Mouse (Mus musculus) liver, adult 2 months (tissue): ENCODE data around the gene Pcsk6. TPM values are rescaled to one million over a fixed set of nuclear protein-coding genes. Genes with fewer than 3 reads are reported as not detected.

Source experiments
- DNase-seq: peaks from one replicate; pipeline ENCODE4 v3.0.0-alpha.2; 2011; ENCODE audit warnings: low read depth, low spot score; ENCODE audit errors: extremely low read depth
- H3K27ac ChIP-seq: fragments of 200-500 bp; replicated peaks from 2 replicates; pipeline ENCODE4 v1.5.1; 2012; ENCODE audit warnings: low read depth, mild to moderate bottlenecking, control low read depth, inconsistent platforms, low read length; ENCODE audit not compliant: insufficient read depth
- H3K27me3 ChIP-seq: fragments of 200-500 bp; 2 replicates; pipeline ENCODE4 v1.6.1; 2012; ENCODE audit warnings: mild to moderate bottlenecking, moderate library complexity, low read length, inconsistent platforms; ENCODE audit not compliant: control insufficient read depth, insufficient read depth
- H3K36me3 ChIP-seq: fragments of 200-500 bp; 2 replicates; pipeline ENCODE4 v1.6.1; 2012; ENCODE audit warnings: low read length, inconsistent platforms; ENCODE audit not compliant: control insufficient read depth, insufficient read depth
- H3K4me1 ChIP-seq: fragments of 200-500 bp; 2 replicates; pipeline ENCODE4 v1.6.1; 2011; ENCODE audit warnings: low read length; ENCODE audit not compliant: control insufficient read depth, insufficient read depth
- H3K4me3 ChIP-seq: fragments of 200-500 bp; 2 replicates; pipeline ENCODE4 v1.5.1; 2011; ENCODE audit warnings: low read depth, mild to moderate bottlenecking, control low read depth, low read length, moderate library complexity; ENCODE audit not compliant: insufficient read depth
- H3K79me2 ChIP-seq: fragments of 200-500 bp; 2 replicates; pipeline ENCODE4 v1.6.1; 2012; ENCODE audit warnings: inconsistent platforms, mild to moderate bottlenecking, low read length, moderate library complexity; ENCODE audit not compliant: control insufficient read depth, insufficient read depth
- H3K9ac ChIP-seq: fragments of 200-500 bp; 2 replicates; pipeline ENCODE4 v1.6.1; 2012; ENCODE audit warnings: low read depth, mild to moderate bottlenecking, control low read depth, inconsistent platforms, low read length
- CTCF ChIP-seq: fragments of 200-500 bp; IDR thresholded peaks from 2 replicates; pipeline ENCODE4 v1.5.1; 2011; ENCODE audit warnings: low read depth, low read length, control low read depth
- POLR2A ChIP-seq: fragments of 200-500 bp; IDR thresholded peaks from 2 replicates; pipeline ENCODE4 v1.6.1; 2011; ENCODE audit warnings: low read length, control low read depth; ENCODE audit not compliant: insufficient read depth; ENCODE audit errors: extremely low read depth
- WGBS: fragments of 180-500 bp; shearing (Covaris S2); methylation state at CpG from one replicate; pipeline ENCODE4 v1.1.7; 2018; 5-methylcytosine and 5-hydroxymethylcytosine counted together
- polyA plus RNA-seq: library from polyadenylated mRNA; depleted of rRNA; stranded (reverse); fragments of >200 nt; gene quantifications from 2 replicates; pipeline ENCODE4 v1.2.3, GENCODE M21; 2012
- total RNA-seq: library from RNA; depleted of rRNA; stranded (reverse); fragments of >200 nt; gene quantifications from 2 replicates; pipeline ENCODE4 v1.2.3, GENCODE M21; 2014

Pcsk6 gene
- total and polyA plus RNA-seq, 2 experiments = 43.2 to 50.2 TPM

GRCm38 (mm10) chr7:65982057-65982456 is 120.5 kb downstream of the Pcsk6 start:
- H3K79me2 ChIP-seq = no peaks in the 10 kb centered on the region
- H3K9ac ChIP-seq = no peak overlapping the region
- H3K36me3 ChIP-seq = peaks cover 33% of the 10 kb centered on the region
- no peaks in the 10 kb centered on the region for H3K4me1 ChIP-seq
- no peak overlapping the region for H3K27ac ChIP-seq
- H3K27me3 ChIP-seq = no peaks in the 10 kb centered on the region
- no peak overlapping the region for H3K4me3 ChIP-seq
- WGBS = 88% methylated on average over 3 of the region's 3 CpGs
- TF ChIP-seq POLR2A = no peak
- no peak for TF ChIP-seq CTCF
- DNase-seq = no peak

GRCm38 (mm10) chr7:65988249-65988648 is 126.7 kb downstream of the Pcsk6 start:
- Histone ChIP-seq H3K9ac (no peak overlapping the region), H3K4me3 (no peak overlapping the region), H3K27ac (no peak overlapping the region), H3K36me3 (peaks cover 22% of the 10 kb centered on the region), H3K79me2 (no peaks in the 10 kb centered on the region), H3K27me3 (no peaks in the 10 kb centered on the region), H3K4me1 (no peaks in the 10 kb centered on the region)
- DNase-seq = no peak
- 90% methylated on average over 4 of the region's 4 CpGs for WGBS
- no peak for TF ChIP-seq CTCF

GRCm38 (mm10) chr7:65988709-65989108 is 127.2 kb downstream of the Pcsk6 start:
- TF ChIP-seq CTCF (no peak), POLR2A (no peak)
- no peak overlapping the region for H3K4me3 ChIP-seq
- H3K9ac ChIP-seq = no peak overlapping the region
- H3K27me3 ChIP-seq = no peaks in the 10 kb centered on the region
- H3K27ac ChIP-seq = no peak overlapping the region
- DNase-seq = no peak
- no peaks in the 10 kb centered on the region for H3K79me2 ChIP-seq
- peaks cover 17% of the 10 kb centered on the region for H3K36me3 ChIP-seq
- 94% methylated on average over 5 of the region's 5 CpGs for WGBS
- no peaks in the 10 kb centered on the region for H3K4me1 ChIP-seq

- H3K4me1 ChIP-seq = no peaks in the 10 kb centered on the region
- H3K4me3 ChIP-seq = no peak overlapping the region
- TF ChIP-seq CTCF = no peak
- TF ChIP-seq POLR2A = no peak
- WGBS = 93% methylated on average over 6 of the region's 6 CpGs
- no peak overlapping the region for H3K9ac ChIP-seq
- peaks cover 3% of the 10 kb centered on the region; the same call in 1 of the 2 replicates for H3K36me3 ChIP-seq
- DNase-seq = no peak
- no peaks in the 10 kb centered on the region for H3K27me3 ChIP-seq
- no peaks in the 10 kb centered on the region for H3K79me2 ChIP-seq
- no peak overlapping the region for H3K27ac ChIP-seq
These were observed 130.8 kb downstream of the Pcsk6 start for GRCm38 (mm10) chr7:65992329-65992728.

- no peak overlapping the region for H3K4me3 ChIP-seq
- TF ChIP-seq CTCF = no peak
- TF ChIP-seq POLR2A = no peak
- H3K79me2 ChIP-seq = no peaks in the 10 kb centered on the region
- peaks cover 3% of the 10 kb centered on the region; the same call in 1 of the 2 replicates for H3K36me3 ChIP-seq
- DNase-seq = no peak
- H3K9ac ChIP-seq = no peak overlapping the region
- no peaks in the 10 kb centered on the region for H3K27me3 ChIP-seq
- H3K4me1 ChIP-seq = no peaks in the 10 kb centered on the region
- WGBS = 86% methylated on average over 3 of the region's 3 CpGs
- H3K27ac ChIP-seq = no peak overlapping the region
These were observed 131.9 kb downstream of the Pcsk6 start for GRCm38 (mm10) chr7:65993410-65993809.

- Histone ChIP-seq H3K27ac (no peak overlapping the region), H3K79me2 (no peaks in the 10 kb centered on the region), H3K4me1 (peaks cover 15% of the 10 kb centered on the region), H3K36me3 (peaks cover 6% of the 10 kb centered on the region; the same call in 1 of the 2 replicates), H3K4me3 (no peak overlapping the region), H3K27me3 (no peaks in the 10 kb centered on the region), H3K9ac (no peak overlapping the region)
- WGBS = 94% methylated on average over 16 of the region's 16 CpGs
- DNase-seq = peak; percentile 25
- TF ChIP-seq CTCF = no peak
- TF ChIP-seq POLR2A = no peak
These were observed 139.7 kb downstream of the Pcsk6 start for GRCm38 (mm10) chr7:66001035-66001754.
